Mouse (Mus musculus) MEL-GATA-1-ER (cell line): ENCODE results near the gene Ptpn11.
A peak's percentile ranks its signal among the peaks of the same experiment; 100 is the strongest.

Experiments
- DNase-seq: peaks from one replicate; pipeline ENCODE4 v3.0.0-alpha.2; 2012; ENCODE audit warnings: low read depth; ENCODE audit errors: extremely low read depth

Gene Ptpn11

DNA sequence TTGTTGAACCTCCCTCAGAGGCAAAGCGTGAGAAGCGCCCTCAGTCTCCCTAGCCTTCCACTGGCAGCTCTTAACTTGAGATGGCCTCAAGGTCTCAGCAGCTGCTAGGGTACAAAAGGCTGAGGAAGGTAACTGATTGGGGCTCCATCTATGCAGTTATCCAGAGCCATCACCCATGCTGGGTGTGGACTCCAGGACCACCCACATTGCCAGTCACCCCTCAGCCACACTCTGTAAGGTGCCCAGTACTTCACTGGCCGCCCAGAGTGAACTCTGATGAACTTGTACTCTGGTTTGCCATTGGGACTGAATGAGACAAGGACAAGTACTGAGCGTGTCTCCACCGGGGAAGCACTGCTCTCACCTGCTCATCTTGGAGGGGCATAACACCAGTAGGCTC lies 61.9 kb downstream of the Ptpn11 start:
- no peak for DNase-seq

DNA sequence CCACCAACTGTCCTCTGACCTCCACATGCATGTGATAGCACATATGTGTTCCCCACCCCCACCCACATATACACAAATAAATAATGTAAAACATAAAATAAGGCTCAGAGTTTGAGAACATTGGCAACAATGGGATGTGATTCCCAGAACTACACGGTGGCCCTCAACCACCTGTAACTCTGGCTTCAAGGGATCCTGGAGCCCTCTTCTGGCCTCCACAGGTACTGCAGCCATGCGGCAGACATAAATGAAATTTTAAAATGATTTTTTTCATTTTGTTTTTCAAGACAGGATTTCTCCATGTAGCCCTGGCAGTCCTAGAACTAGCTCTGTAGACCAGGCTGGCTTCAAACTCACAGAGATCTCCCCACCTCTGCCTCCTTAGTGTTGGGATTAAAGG lies 65.1 kb downstream of the Ptpn11 start:
- DNase-seq: no peak

DNA sequence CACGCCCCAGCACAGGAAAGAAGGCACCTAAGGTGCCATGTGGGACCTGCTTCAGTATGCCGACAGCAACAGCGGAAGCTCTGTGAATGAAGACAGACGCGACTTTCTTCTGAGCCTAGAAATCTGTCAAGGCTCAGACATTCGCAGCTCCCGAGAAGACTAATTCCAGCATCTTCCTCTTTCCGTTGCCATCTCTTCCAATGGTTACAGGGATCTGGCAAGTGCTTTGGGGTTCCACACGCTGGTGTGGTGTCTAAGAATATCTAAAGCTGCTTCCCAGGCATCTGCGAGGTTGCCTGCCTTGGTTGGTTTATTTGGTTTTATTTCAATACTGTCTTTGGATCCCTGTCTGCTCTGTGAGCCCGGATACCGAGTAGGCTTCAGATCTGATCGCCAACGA lies 65.6 kb downstream of the Ptpn11 start:
- DNase-seq: no peak

DNA sequence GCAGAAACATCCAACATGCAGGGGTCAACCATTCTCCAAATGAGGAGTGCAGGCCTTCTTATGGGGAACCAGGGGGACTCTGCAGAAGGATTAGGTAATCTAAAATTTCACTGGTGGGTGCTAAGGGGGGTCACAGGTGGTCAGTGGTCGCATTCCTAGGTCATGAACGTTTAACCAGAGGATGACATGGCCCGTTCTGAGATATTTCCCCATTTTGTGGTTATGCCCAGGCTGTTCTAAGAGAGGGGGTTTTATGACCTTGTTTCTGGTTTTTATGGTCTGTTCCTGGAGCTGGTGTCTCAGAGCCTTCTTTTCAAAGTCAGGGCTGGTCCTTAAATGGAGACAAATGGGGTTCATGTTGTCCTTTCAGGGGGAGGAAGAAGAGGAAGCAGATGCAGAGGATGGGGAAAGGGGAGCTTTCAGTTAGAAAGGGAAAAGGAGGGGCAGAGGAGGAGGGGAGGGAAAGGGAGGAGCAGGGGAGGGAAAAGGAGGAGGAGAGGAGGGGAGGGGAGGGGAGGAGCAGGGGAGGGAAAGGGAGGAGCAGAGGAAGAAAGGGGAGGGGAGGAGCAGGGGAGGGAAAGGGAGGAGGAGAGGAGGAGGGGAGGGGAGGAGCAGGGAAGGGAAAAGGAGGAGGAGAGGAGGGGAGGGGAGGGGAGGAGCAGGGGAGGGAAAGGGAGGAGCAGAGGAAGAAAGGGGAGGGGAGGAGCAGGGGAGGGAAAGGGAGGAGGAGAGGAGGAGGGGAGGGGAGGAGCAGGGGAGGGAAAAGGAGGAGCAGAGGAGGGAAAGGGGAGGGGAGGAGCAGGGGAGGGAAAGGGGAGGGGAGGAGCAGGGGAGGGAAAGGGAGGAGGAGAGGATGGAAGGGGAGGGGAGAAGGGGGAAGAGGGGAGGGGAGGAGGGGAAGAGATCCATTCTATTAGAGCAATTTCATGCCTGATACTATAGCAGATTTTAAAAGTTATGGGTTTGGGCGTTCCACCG lies 66.7 kb downstream of the Ptpn11 start:
- DNase-seq: peak; percentile 70

DNA sequence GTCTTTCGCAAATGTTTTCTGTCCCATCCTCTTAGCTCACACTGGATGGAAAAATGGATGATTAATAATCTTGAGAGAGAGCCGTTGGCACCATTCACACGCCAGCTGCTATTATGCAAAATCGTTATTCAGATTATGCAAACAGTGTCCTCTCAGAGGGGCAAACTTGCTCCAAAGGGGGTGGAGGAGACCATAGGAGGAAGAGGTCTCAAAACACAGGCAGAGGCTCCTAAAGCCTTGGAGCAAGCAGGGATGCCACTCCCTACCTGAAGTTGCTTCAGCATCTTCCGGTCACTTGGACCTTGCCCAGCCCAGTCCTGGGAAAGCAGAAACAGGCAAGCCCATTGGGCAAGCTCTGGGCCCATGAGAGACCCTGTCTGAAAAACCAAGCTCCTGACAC lies 67.8 kb downstream of the Ptpn11 start:
- DNase-seq: no peak

DNA sequence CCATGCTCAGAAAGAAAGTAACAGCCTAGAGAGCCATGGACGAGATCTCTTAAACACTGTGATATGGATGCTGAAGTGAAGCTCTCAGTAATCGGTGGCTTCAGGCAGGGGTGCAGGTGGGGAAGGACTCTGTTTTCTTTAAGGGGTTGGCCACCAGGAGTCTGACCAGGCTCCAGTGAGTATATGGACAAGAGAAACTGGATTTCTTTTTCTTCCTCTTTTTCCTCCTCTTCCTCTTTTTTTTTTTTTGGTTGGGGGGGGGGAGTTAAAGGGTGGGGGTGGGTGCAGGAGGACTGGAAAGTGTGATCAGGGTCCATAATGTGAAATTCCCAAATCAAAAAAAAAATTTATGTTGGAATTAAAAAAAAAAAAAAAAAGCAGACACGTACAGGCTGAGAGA lies 68.6 kb downstream of the Ptpn11 start:
- DNase-seq: no peak

DNA sequence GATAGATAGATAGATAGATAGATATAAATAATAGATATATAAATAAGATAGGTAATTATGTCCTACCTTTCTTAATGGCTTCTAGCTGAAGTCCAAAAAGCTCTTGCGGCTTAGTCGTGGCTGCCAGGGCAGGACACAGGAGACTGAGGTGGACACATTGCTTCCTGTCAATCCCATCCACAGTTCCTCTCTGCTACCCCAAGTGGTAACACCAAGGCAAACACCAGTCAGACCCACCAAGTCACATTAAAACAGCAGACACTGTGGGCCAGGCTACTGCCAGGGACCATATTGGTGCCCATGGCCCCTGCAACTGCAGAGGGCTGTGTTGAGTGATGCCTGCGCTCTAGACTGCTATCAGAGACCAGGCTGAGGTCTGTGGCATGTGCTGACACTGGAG lies 69.2 kb downstream of the Ptpn11 start:
- DNase-seq: no peak

DNA sequence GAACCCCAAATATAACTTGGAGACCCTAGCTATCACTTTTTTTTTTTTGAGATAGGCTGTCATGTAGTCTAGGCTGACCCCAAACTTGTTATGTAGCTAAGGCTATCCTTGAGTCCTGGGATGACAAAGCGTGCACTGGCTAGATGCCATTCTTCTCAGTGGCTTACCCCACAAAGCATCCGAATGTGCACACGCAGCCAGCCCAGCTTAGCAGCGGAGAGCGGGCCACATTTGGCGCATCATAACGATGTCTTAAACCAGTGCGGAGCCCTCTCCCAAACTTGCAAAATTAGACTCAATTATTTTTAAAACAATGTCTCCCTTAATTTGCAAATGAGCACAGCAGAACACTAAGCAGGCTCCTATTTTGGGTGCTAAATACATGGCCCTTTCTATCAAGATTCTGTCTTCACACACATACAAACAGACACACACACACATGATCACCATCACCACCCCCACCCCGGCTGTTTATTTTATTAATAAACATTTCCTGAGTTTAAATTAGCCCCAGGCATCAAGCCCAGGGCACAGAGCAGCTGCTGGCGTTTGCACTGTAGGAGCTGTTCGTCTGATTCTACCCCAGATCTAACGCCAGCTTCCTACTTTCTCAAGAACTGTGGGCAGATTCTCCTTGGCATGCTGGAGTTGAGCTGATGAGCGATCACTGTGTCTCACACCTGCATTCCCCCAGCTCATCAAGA lies 71.7 kb downstream of the Ptpn11 start:
- DNase-seq: no peak

DNA sequence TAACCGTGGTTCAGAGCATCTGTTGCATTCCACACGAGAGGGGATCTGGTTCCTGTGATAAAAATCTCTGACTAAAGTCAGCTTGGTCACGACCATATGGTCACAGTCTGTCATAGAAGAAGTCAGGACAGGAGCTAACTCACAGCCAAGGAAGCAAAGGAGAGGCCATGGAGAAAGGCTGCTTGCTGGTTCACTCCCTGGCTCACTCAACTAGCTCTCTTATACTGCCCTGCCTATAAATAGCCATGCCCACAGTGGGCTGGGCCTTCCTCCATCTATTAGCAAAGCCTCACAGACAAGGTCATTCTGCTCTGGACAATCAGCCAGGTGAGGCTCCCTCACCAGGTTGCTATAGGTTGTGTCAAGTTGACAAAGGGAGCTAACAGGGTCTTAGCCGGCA lies 72.9 kb downstream of the Ptpn11 start:
- no peak for DNase-seq

DNA sequence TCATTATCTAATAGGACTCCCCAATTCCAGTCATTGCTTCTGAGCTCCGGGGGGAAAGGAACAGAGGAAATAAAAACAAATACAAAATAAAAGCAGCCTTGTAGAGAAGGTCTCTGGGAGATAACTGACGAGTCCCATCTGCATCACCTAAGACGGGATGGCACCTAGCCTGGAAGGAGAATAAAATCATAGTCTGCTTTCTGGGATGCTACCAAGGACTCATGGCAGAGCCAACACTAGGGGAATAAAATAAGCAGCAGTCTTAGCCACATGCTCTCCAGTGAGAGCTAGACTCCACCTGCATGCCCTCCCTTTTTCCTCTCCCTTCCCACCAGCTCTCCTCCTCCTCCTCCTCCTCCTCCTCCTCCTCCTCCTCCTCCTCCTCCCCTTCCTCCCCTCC lies 74.3 kb downstream of the Ptpn11 start:
- no peak for DNase-seq

DNA sequence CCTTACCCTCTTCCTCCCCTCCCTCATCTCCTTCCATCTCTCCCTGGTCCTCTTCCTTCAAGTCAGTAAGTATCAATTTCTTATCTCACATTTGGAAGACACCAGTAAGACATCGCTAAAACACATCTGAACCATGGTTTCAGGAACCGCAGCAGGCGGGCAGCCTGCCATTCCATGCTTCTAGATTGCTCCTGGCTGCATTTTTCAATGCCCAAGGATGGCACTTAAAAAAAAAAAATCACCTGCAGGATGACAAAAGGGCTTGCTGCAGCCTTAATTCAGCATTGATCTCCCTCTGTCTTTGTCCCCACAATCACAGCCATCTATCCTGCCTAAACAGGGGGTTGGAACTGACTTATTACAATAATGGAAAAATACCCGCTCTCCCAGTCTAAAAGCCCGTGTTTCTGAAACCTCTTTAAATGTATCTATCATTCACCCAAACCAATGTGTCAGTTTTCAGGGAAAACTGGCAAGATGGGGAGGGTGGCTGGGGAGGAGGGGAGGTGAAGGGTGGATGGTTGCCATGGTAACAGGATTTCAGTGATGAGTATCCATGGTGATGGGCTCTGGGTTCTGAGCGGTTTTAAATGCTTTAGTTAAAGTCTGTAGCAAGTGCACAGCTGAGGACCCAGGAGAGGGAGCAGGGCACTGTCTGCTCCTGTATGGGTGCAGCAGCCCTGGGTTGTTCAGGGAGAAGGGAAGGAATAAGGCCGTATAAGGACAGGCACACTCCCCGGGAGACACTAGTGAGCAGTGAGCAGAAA lies 75.6 kb downstream of the Ptpn11 start:
- no peak for DNase-seq

DNA sequence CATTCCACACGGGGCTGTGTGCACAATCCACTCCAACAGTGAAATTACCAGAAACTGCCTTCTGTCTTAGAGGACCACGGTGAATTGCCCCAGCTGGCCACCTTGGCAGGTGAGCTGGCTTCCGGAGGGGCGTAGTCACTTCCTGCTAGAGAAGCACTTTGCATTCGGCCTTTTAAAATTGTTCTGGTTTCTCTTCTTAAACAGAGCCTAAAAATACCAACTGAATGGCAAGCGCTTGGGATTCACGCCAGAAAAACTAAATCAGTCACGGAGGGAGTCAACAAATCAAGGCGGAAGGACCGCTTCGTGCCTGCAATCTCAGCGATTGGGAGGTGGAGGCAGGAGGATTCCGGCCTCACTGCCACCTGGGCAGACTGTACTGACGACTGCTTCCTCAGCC lies 77.0 kb downstream of the Ptpn11 start:
- no peak for DNase-seq

DNA sequence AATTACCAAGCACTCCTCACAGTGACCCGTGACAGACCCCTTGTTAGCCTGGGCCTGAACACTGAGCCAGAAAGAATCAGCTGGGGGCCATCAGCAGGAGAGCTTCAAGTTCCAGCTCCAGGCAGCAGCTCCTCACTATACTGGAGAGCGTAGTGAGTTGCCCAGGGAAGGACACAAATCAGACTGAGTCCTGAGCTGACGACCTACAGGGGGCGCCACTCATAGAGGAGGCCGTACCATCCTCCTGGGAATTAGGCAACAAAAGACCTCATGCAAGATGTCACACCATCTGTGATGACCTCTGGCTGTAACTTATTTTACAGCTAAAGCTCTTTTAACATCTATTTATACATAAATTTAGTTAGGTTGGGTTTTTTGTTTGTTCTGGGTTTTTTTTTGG lies 78.8 kb downstream of the Ptpn11 start:
- DNase-seq: no peak

DNA sequence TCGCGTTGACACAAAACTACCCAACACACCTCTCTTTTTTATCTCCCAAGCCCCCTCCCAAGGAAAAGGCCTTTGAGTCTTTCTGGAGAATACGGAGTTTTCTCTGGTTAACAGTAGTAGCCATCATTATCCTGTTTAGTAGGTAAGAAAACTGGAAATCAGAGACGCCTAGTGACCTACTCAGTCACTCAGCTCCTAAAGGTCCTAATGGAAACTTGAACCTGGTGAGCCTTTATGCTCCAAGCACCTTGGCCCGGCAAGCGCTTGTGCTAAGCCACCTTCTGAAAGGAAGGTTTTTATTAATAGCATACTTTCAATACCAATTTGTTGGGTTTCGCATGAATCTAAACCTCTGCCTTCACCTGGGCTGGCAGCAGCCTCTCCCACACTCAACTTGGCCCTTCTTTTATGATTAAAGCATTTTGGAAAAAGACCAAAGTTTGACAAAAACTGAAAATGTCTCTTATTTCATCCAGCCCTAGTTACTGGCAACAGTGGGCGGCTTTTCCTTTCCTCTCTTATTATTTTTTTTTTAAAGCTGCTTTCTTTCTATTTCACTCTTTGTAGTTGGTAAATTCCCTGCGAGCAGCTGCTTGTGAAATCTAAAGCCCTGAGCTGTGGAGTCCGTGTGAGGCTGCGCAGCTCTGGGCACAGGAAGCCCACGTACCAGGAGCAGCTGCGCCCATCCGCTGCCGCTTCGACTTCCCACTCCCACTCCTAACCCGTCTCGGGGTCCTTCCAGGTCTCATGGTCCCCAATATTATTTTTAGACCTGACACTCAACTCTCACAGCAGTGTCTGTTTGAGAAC lies 79.9 kb downstream of the Ptpn11 start:
- DNase-seq: no peak

DNA sequence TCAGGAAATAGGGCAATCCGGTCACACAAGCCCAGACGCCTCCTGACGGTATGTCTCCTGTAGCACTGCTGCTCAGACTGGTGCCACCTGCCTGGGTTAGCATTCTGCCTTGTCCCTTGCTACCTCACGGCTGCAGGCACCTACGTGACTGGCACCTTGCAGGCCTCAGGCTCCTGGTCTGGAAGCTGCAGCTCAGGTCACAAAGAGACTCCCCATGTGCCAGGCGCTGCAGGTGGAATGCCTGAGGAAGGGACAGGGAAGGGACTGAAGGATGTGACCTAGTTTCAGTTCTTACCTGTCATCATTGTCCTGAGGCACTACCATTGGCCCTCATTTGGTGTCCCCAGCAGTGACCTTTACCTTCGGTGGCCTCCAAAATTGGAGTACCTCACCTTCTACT lies 82.0 kb downstream of the Ptpn11 start:
- no peak for DNase-seq

DNA sequence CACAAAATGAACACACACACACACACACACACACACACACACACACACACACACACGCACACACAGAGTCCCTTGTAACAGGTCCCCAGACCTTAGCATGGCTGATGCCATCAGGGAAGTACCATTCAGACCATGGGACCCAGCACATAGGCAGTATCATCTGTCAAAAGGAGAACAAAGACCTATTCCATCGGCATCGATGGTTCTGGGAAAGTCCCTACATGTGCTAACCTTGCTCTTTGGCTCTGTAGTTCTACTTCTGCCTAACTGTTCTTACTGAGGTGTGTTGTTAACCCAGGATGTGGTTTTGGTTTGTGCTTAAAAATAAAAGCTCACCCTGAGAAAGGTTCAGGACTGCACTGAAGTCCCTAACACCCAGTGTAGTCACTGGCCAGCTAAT lies 84.3 kb downstream of the Ptpn11 start:
- no peak for DNase-seq

DNA sequence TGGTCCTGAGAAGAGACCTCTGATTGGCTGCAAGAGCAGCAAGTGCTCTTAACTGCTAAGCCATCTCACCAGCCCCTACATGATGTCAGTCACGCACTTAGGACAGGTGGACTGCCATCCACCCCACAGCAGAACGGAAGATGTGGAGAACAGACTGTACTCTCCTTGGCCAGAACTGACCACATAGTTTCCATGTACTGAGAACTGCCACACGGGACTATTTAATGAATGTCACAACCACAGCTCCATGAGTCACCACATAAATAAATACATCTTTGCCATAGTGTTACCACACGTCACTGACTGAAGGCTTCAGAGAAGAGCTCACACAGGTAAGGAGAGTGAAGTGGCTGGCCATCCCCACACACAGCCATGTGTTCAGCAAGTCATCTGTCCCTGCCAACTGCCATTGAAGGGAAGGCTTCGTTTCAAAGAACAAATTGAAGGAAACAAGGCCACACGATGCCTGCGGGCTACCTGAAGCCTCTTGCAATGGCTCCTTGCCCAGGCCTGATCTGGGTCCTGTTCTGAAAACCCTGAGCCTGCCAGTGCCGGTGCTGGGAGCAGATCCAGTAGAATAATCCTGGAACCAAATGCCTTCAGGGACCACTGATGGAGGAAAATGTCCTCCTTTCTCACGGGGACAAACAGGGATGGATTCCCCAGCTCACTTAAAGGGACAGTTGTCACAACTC lies 90.2 kb downstream of the Ptpn11 start:
- DNase-seq: no peak

DNA sequence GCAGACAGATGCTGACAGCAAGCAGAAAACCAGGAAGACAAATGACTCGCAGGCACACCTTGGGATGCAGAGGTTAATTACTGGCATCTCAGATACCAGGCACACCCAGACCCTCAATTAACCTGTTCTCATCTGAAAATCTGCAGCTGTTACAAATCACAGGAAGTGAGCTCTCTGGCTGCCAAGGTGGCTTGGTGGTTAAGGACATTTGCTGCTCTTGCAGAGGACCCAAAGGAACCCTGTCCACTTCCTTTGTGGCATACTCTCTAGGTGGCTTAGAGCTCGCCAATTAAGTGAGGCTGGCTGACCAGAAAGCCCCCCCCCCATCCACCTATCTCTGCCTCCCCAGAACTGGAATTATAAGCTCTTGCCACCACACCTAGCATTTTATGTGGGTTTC lies 91.1 kb downstream of the Ptpn11 start:
- no peak for DNase-seq

DNA sequence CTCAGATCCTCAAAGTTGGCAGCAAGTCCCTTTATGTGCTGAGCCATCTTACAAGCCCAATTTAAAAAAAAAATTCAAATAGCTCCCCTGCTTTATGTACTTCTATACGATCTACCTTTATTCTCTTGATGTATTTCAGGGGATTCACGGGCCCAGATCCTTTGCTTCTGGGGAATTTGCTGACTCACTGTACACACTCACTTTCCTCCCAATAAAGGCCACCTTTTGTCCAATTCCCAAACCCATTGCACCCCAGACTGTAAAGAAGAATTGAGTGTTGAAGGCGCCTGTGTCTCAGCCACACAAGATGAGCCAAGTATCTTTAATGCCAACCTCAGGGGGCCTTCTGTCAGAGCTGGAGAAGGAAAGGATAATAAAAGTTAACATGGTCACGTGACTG lies 93.2 kb downstream of the Ptpn11 start:
- no peak for DNase-seq

DNA sequence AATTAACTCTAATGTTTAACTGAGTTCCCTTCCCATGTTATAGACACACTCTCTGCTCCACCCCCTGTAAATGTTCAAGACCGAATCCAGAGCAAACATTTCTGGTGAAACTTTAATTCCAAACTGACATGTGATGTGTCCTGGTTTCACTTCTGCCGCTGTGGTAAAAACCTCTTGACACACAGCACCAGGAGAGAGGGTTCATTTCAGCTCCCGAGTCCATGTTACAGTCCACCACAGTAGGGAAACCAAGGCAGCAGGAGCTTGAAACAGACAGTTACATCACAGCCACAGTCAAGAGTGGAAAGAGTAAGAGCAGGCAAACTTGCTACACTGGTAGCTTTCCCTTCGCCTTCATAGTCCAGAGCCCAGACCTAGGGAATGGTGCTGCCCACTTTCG lies 94.5 kb downstream of the Ptpn11 start:
- DNase-seq: no peak

DNA sequence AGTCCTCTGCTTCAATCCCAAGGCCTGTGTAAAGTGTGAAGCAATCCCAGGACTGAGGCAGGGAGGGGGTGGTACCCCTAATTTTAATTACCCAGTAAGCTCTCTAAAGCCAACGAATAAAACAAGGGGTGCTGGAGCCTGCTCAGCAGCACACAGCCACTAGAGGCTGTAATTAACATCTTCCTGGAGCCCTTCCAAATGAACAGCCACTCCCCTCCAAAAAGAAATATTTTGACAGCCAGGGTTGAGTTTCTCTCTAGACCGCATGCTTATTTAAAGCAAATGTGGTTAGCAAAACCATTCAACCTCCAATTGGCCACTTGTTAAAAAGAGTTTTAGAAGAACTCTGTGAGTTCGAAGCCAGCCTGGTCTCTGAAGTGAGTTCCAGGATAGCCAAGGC lies 97.9 kb downstream of the Ptpn11 start:
- DNase-seq: no peak
